Mouse (Mus musculus) hindbrain, postnatal 0 days (tissue): ENCODE data around the gene Tnni2. TPM values are rescaled to one million over a fixed set of nuclear protein-coding genes. Genes with fewer than 3 reads are reported as not detected.

ENCODE experiments used
- ATAC-seq: fragments of 200-750 bp; cut with Nextera tagmentation; 2 replicates; pipeline ENCODE4 v1.8.0; 2017; ENCODE audit warnings: mild to moderate bottlenecking, moderate TSS enrichment, moderate library complexity
- DNase-seq: peaks from one replicate; pipeline ENCODE4 v3.0.0-alpha.2; 2015; ENCODE audit warnings: low spot score
- H3K27ac ChIP-seq: fragments of 300-500 bp; sonication (generic); 2 replicates; pipeline ENCODE4 v1.5.1; 2014; ENCODE audit warnings: mild to moderate bottlenecking
- H3K27me3 ChIP-seq: fragments of 300-500 bp; sonication (generic); 2 replicates; pipeline ENCODE4 v1.6.1; 2014; ENCODE audit warnings: low read length, mixed read lengths; ENCODE audit not compliant: insufficient read depth
- H3K36me3 ChIP-seq: fragments of 300-500 bp; sonication (generic); 2 replicates; pipeline ENCODE4 v1.6.1; 2014; ENCODE audit warnings: low read length, mixed read lengths; ENCODE audit not compliant: insufficient read depth
- H3K4me1 ChIP-seq: fragments of 300-500 bp; sonication (generic); 2 replicates; pipeline ENCODE4 v1.6.1; 2014; ENCODE audit warnings: antibody characterized with exemption, low read length, mixed read lengths; ENCODE audit not compliant: insufficient read depth
- H3K4me2 ChIP-seq: fragments of 300-500 bp; sonication (generic); 2 replicates; pipeline ENCODE4 v1.6.1; 2014; ENCODE audit warnings: low read depth, mild to moderate bottlenecking, low read length, moderate library complexity, mixed read lengths
- H3K4me3 ChIP-seq: fragments of 300-500 bp; sonication (generic); 2 replicates; pipeline ENCODE4 v1.5.1; 2014; ENCODE audit warnings: low read length
- H3K9ac ChIP-seq: fragments of 300-500 bp; sonication (generic); replicated peaks from 2 replicates; pipeline ENCODE4 v1.6.1; 2014; ENCODE audit warnings: mild to moderate bottlenecking, low read length, moderate library complexity, mixed read lengths
- H3K9me3 ChIP-seq: fragments of 300-500 bp; sonication (generic); 2 replicates; pipeline ENCODE4 v1.6.1; 2016; ENCODE audit warnings: low read length, mixed read lengths
- CTCF ChIP-seq: IDR thresholded peaks from 2 replicates; pipeline ENCODE4 v1.5.1; 2016; ENCODE audit warnings: antibody characterized with exemption, control low read depth, low read depth
- WGBS: fragments of 180-500 bp; shearing (Covaris S2); extraction: QIAGEN DNeasy Blood & Tissue Kit; methylation state at CpG from one replicate; pipeline ENCODE4 v1.1.7; 2014; 5-methylcytosine and 5-hydroxymethylcytosine counted together
- polyA plus RNA-seq: library from polyadenylated mRNA; unstranded; fragments of >200 nt; fragmentation: Nextera tagmentation; extraction: Ambion mirVana; gene quantifications from 2 replicates; pipeline ENCODE4 v1.2.1, GENCODE M21; 2015
- total RNA-seq: library from RNA; depleted of rRNA; stranded (reverse); fragments of >200 nt; gene quantifications from 2 replicates; pipeline ENCODE4 v1.2.3, GENCODE M21; 2014

Gene Tnni2
- total and polyA plus RNA-seq, 2 experiments from 2014 or later: 0.63 to 1.3 TPM

DNA sequence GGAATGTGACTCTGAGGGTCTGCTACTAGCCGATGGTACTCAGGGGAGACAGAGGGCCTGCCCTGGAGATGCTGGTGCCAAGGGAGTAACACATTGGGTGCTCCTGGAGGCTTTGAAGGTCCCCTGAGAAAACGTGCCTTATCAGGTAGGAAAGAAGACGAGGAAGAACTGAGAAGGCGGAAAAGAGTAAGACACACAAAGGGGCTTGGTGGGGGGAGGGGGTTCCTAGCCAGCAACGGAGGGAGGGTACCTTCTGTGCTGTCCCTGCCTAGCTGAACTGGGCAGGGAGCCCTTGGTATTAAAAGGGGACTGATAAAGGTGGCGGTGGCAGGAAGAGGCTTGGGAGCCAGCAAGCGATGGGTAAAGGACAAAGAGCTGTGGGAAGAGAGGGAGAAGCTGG, 34.0 kb downstream of the Tnni2 start:
- no peaks in the 10 kb centered on the region for H3K27me3 ChIP-seq
- peaks cover 5% of the 10 kb centered on the region; the same call in 1 of the 2 replicates for H3K4me1 ChIP-seq
- no peak overlapping the region for H3K4me2 ChIP-seq
- DNase-seq: no peak
- WGBS: 63% methylated on average over 7 of the region's 7 CpGs
- H3K9me3 ChIP-seq: no peaks in the 10 kb centered on the region
- no peak for ATAC-seq
- TF ChIP-seq CTCF: no peak
- no peak overlapping the region for H3K4me3 ChIP-seq
- no peaks in the 10 kb centered on the region for H3K36me3 ChIP-seq
- H3K9ac ChIP-seq: no peak overlapping the region
- no peak overlapping the region for H3K27ac ChIP-seq

DNA sequence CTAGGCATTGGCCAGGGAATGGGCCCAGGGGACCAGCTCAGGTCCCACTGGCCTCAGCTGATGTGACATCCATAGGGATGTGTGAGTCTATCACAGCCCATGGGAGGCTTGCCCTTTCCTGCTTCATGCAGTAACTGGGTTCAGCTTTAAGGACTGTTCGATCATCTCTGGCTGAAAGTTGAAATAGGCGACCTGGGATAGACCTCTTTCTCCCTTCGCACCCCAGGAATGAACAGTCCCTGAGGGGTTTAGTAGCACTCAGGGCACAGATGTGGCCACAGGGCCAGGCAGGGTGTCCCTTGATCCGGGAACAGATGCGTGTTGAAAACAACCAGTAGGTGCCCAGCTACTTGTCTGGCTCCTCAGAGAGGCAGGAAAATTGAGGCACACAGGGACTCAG, 34.7 kb downstream of the Tnni2 start:
- Histone ChIP-seq H3K4me1 (peaks cover 5% of the 10 kb centered on the region), H3K4me2 (no peak overlapping the region), H3K27ac (no peak overlapping the region), H3K27me3 (no peaks in the 10 kb centered on the region), H3K36me3 (no peaks in the 10 kb centered on the region), H3K9me3 (no peaks in the 10 kb centered on the region), H3K9ac (no peak overlapping the region), H3K4me3 (no peak overlapping the region)
- no peak for TF ChIP-seq CTCF
- DNase-seq: no peak
- no peak for ATAC-seq
- WGBS: 81% methylated on average over 5 of the region's 5 CpGs

DNA sequence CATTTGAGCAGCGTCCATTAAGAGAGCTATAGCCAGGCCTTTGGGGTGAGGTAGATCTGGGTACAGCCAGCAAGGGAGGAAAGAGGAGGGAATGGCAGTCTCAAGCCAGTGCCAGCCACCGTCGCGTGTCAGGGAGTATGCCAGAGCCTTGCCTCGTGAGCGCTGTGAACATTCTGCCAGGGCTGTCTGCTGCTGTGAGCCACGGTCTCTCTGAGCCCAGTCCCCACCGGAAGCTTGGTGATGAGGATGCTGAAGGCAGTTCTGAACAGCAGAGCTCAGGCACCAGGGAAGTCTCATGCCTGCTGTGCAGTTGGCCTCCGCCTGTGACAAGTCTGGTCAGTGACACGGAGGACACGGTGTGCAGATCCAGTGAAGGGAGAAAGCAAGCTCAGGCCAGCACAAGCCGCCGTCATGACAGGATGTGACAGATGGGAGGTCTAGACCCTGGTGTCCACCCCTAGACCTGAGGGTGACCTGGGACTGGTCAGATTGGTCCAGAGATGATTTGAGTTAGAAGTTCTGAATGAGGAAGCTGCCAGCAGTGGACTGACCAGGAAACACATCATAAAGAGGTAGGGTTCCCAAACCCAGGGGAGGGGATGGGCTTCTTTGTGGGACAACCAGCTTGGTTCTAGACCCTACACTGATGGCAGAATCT, 35.3 kb downstream of the Tnni2 start:
- Histone ChIP-seq H3K27me3 (no peaks in the 10 kb centered on the region), H3K27ac (no peak overlapping the region), H3K36me3 (no peaks in the 10 kb centered on the region), H3K9ac (no peak overlapping the region), H3K4me3 (no peak overlapping the region), H3K4me1 (peaks cover 3% of the 10 kb centered on the region), H3K9me3 (no peaks in the 10 kb centered on the region), H3K4me2 (no peak overlapping the region)
- no peak for ATAC-seq
- TF ChIP-seq CTCF: no peak
- DNase-seq: no peak
- 60% methylated on average over 13 of the region's 13 CpGs for WGBS

DNA sequence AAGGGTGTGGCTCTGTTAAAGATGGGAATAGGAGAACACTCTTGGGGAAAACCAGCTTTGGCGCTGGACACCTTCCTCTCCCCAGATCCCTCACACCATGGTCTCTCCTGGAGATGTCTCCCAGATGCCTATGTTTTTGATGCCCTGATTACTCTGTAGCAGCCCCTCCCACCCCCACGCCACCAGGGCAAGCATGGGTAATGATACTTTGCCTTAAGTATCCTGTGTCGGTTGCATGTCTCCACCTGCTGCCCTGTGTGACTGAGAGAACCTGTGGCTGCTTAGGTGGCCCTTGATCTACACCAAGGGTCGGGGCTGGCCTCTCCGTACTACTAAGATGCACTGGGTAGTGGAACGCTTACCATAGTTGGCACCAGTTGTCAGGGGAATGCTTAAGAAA, 36.4 kb downstream of the Tnni2 start:
- no peak for ATAC-seq

DNA sequence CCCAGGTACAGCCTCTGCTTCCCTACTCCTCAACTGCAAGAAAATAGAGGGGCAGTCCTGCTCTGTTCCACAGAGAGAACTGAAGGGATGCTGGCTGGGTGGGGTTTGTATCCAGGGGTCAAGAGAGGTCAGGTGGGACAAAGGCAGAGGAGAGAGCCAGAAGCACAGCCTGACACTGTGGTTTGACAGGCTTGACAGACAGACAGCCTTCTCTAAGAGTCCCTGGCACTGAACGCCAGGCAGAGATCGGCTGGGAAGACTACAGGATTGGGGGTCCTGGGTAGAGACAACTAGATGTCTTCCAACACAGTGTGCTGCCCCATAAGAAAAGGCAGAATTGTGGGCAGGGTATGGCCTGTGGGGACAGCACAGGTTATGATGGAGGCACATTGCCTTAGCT, 37.0 kb downstream of the Tnni2 start:
- DNase-seq (no peak), ATAC-seq (no peak)
- Histone ChIP-seq H3K9ac (no peak overlapping the region), H3K4me1 (no peaks in the 10 kb centered on the region; the same call in 1 of the 2 replicates), H3K4me2 (no peak overlapping the region), H3K9me3 (no peaks in the 10 kb centered on the region), H3K27me3 (no peaks in the 10 kb centered on the region), H3K4me3 (no peak overlapping the region), H3K36me3 (no peaks in the 10 kb centered on the region), H3K27ac (no peak overlapping the region)
- TF ChIP-seq CTCF: no peak
- WGBS: 64% methylated on average over 2 of the region's 2 CpGs

More for the DNA sequence above, 36.4 kb downstream of the Tnni2 start:
- no peak overlapping the region for H3K4me3 ChIP-seq
- H3K27ac ChIP-seq: no peak overlapping the region
- no peak overlapping the region for H3K9ac ChIP-seq
- H3K36me3 ChIP-seq: no peaks in the 10 kb centered on the region
- H3K4me1 ChIP-seq: no peaks in the 10 kb centered on the region; the same call in 1 of the 2 replicates
- no peaks in the 10 kb centered on the region for H3K9me3 ChIP-seq
- 92% methylated on average over 6 of the region's 6 CpGs for WGBS
- no peak overlapping the region for H3K4me2 ChIP-seq
- no peak for TF ChIP-seq CTCF
- no peaks in the 10 kb centered on the region for H3K27me3 ChIP-seq
- no peak for DNase-seq

- H3K36me3 ChIP-seq: no peaks in the 10 kb centered on the region
- H3K4me2 ChIP-seq: no peak overlapping the region
- no peaks in the 10 kb centered on the region; the same call in 1 of the 2 replicates for H3K4me1 ChIP-seq
- ATAC-seq (no peak), DNase-seq (no peak)
- no peak for TF ChIP-seq CTCF
- no peaks in the 10 kb centered on the region for H3K9me3 ChIP-seq
- H3K4me3 ChIP-seq: no peak overlapping the region
- H3K27me3 ChIP-seq: no peaks in the 10 kb centered on the region
- H3K9ac ChIP-seq: no peak overlapping the region
- no peak overlapping the region for H3K27ac ChIP-seq
Observed at GRCm38 (mm10) chr7:142479307-142479706, 37.7 kb downstream of the Tnni2 start.

DNA sequence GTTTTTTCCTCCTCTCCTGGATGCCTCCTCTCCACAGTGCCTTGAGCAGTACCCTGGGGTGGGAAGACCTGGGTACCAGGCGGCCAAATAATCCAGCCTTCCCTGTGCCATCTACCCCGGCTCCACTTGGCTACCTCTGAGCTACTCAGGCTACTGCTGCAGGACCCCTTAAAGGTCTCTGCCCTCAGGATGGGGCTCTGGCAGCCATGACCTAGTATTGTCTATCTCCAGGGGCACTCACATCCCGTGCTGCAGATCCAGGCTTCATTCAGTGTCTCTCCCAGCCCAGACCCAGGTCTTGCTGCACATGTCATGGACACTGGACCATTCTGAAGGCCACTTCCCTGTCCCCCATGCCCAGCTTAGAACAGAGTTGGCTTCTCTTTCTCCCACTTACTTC, 38.3 kb downstream of the Tnni2 start:
- TF ChIP-seq CTCF: no peak
- Histone ChIP-seq H3K4me1 (no peaks in the 10 kb centered on the region; the same call in 1 of the 2 replicates), H3K27ac (no peak overlapping the region), H3K9me3 (no peaks in the 10 kb centered on the region), H3K9ac (no peak overlapping the region), H3K4me3 (no peak overlapping the region), H3K27me3 (no peaks in the 10 kb centered on the region), H3K36me3 (no peaks in the 10 kb centered on the region), H3K4me2 (no peak overlapping the region)
- no peak for ATAC-seq
- DNase-seq: no peak
- WGBS: 98% methylated on average over 3 of the region's 3 CpGs
